Mouse (Mus musculus): ENCODE measurements around the gene Slc35b2. TPM values are rescaled to one million over a fixed set of nuclear protein-coding genes. Genes with fewer than 3 reads are reported as not detected.

The Slc35b2 gene
- total RNA-seq, 2 experiments from 2014 or later: 36.1 to 38.7 TPM

DNA sequence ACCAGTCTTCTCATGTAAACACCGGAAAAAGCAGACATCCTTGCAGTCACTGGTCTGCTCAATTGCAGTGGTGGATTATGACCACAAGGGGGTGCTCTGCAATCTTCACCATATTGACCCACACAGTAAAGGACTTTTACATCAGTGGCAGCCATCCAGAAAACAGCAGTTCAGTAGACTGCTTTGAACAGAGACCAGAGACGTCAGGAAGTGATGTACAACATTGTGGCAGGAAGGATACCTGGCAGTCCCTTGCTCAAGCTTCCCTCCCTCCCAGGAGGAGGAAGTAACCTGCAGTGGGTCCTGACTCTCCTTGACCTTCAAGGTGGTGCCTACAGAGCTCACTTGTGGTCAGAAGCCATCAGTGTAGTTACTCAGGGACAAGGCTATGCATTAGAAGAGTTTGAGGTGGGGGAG, 17.9 kb downstream of the Slc35b2 start:
- peak in 1 of 2 experiments; percentile 60 for DNase-seq (ENCODE audit: extremely low spot score in 1 of 2, low spot score in 1 of 2)

DNA sequence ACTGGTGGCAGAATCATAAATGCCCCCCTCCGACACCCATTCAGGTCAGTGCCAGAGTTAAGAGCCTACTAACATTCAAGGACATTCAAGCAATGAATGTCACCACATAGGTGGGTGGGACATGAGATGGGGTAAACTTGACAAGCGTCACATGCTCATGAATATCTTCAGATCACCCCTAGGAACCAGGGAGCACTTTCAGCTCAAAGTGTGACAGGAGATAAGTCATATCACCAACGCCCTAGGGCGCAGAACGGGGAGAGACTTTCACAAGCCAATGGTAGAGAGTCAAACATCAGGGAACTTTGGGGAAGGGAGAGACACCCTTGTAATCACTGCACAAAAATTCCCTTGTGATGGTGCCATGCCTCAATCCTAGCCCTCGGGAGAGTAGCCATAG, 18.5 kb downstream of the Slc35b2 start:
- no peak for DNase-seq (ENCODE audit: extremely low spot score in 1 of 2, low spot score in 1 of 2)

DNA sequence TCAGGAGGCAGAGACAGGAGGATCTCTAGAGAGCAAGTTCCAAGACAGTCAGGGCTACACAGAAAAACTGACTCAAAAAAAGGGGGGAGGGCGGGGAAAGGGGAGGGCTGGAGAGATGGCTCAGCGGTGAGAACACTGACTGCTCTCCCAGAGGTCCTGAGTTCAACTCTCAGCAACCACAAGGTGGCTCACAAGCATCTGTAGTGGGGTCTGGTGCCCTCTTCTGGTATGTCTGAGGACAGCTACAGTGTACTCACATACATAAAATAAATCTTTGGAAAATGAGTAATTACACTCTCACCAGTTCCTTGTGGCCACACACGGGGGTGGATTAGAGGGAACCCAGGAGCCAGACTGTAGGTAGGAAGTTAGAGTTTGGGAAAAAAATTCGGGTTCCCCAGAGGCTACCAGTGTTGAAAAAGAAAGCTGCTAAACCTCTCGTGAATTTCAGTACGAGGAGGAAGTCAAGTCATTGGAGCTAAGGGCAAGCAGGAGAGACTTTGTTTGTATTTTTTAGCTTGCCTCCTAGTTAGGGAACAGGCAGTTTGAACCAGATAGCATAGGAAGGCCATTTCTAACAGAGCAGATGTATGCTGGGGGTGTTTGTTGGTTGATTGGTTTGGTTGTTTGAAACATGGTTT, 19.2 kb downstream of the Slc35b2 start:
- no peak for DNase-seq (ENCODE audit: extremely low spot score in 1 of 2, low spot score in 1 of 2)

DNA sequence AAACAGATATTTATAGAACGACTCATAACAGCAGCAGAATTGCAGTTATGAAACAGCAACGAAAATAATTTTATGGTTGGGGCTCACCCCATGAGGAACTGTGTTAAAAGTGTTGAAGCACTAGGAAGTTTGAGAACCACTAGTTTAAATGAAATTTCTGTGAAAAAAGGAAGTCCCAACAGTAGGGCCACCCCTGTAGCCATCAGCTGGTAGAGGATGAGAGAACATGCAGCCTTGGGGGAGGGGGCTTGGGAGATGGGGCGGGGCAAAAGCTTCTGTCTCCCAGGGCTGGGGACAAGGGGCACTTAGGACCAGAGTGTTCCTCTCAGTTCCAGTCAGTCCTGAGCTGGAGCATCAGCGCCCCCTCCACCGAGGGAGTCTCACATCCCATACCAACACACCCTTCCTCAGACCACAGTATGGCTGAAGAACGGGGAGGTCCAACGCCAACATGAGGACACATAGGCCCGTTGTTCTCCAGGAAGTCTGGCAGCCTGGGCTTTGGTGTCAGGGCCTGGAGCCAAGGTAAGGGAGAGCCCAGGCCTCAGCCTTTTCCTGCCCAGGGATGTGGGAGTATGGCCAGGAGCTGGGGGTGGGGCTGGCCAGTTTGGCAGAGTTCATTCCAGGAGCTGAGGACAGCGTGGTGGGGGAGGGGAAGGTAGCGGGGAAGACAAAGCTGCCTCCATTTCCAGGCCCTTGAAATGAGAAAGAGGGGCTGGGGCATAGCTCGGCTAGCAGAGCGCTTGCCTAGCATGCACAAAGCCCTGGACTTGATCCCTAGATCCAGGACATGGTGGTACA, 20.6 kb downstream of the Slc35b2 start:
- peak; percentile 46 to 52 for DNase-seq (ENCODE audit: extremely low spot score in 1 of 2, low spot score in 1 of 2)

DNA sequence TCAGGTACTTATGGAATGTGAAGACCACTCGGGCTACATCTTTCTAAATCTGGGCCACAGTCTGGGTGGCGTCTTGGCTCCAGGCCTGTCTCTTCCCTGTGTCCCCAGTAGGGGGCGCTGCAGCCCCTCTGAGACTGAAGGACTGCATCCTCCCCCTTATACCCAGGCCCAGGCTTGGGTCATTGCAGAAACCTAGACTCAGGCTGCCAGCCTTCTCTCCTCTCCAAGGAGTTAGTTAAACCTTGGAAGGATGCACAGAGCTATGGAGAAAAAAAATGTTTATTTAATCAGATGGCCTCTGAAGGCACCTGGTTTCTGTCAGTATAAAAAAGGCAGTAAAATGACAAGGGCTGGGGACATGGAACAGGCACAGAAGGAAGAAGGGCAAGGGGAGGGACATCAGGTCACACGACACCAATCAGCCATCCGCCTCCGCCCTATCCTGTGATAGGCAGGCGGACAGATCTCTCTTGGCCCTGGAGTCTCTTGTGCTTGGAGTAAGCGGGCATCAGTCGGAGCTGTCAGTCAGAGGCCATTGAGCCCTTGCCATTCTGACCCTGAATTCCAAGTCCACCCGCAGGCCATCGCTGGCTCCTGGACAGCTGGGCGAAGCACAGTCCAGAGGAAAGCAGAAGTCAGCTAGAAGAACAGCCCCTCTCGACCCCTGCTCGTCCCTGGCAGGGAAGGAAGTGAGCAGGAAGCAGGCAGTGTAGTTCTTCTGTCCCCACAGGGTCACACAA, 21.4 kb downstream of the Slc35b2 start:
- DNase-seq (ENCODE audit: extremely low spot score in 1 of 2, low spot score in 1 of 2): peak; percentile 67 to 79

DNA sequence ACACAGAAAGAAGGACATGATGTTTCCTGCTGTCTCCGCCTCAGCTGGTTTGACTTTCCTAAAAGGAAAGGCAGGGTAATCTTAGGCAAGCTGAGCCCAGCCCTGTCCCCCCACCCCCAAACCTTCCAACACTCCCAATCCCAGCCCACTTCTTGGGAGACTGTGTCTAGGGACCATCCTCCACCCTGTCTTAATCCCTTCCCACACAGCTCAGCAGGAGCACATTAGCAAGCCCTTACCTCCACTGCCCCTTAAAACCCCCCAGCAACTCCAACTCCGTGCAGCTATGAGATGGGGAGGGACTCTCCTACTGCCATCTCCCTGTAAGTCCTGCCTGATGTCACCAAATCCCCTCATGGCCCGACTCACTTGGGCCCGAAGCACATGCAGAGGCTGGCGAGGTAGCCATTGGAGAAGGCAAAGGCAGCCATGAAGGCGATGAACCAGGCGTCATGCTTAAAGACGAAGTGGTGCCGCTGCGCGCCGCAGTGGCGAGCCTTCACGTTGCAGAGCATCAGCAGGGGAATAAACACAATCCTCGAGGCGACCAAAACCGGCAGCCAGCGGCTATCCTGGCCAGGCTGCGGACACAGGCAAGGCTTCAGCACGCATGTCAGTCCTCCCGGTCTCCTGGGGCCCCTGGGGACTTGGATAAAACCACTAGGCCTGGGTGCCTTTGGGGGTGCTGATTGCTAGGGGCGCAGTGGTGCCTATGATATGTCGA, 22.2 kb downstream of the Slc35b2 start:
- DNase-seq (ENCODE audit: extremely low spot score in 1 of 2, low spot score in 1 of 2): no peak

DNA sequence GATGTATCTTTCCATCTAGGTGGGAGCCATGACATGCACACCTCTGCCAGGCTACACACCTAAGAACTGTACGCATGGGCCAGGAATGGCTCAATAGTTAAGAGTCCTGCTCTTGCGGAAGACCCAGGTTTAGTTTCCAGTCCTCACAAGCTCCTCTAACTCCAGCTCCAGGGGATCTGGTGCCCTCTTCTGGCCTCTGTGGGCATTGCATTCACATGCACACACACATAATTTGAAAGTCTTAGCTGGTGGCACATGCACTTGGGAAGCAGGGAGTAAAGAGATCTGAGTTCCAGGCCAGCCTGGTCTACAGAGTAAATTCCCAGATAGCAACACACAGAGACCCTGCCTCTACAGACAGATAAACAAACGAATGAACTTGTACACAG, 22.8 kb downstream of the Slc35b2 start:
- no peak for DNase-seq (ENCODE audit: extremely low spot score in 1 of 2, low spot score in 1 of 2)

DNA sequence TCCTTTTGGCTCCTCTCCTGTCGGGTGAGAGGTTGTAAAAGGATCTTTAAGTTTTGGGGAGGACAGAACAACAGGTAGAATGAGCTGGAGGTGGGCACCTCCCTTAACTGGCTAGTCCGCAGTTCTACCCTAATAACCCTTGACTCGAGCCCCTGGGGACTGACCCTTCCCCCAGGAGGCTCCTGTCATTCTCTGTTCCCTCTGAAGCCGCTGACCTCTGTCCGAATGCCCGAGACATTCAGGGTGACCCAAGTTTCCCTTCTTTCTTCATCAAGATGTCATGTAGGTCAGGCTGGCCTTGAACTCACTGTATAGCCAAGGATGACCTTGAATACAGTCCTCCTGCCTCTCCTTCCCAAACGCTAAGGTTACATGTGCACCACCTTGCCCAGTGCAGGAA, 24.7 kb downstream of the Slc35b2 start:
- DNase-seq (ENCODE audit: extremely low spot score in 1 of 2, low spot score in 1 of 2): no peak

DNA sequence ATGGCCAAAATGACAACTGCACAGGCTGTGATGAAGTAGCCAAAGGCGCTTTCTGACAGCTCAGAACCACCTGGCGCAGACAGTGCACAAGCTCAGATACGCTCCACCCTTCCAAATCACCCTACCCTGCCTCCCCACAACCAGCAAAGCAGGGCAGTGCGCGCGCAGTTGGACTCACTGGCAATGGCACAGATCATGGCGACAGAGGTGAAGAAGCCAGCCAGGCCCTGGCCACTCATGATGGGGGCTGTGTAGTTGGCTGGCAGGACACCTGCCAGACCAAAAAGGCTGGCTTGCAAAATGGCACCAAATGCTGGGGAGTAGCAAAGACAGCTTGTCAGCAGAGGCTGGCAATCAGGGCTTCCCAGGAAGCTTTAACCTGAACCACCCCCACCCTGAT, 25.6 kb downstream of the Slc35b2 start:
- no peak for DNase-seq (ENCODE audit: extremely low spot score in 1 of 2, low spot score in 1 of 2)

DNA sequence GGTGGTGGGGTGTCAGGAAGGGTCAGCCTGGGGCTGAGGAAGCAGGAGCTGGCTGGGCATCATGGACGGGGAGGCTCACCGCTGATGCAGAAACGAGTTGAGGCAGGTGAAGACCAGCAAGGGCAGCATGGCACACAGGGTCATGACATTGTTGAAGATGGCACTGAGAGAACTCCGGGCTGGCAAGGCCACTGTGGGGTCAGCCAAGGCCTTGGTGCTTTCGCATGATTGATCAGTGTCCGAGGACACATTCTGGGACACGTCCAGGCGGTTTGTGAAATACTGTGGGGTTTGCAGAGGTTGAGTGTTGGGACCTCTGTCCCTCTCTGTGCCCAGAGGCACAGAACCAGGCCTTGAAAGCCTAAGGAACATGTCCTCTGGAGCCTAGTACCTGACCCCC, 26.2 kb downstream of the Slc35b2 start:
- DNase-seq (ENCODE audit: extremely low spot score in 1 of 2, low spot score in 1 of 2): no peak

DNA sequence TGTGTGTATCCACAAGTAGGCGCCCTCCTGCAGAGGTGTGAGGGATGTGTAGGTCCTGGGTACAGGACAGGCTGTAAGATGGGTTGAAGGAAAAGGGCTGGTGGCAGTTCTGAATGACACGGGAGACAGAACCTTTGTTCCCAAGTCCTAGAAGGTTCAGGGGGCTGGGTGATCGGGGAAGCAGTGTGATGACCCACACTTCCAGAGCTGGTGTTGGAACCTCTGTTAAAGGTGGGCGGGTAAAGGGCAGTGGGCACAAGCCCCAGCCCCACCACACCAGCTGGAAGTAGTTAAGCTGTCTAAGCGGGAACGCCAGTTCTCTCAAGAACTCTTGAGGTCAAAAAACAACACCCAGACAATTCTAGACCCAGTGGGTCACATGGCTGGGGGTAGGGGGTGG, 26.7 kb downstream of the Slc35b2 start:
- DNase-seq (ENCODE audit: extremely low spot score in 1 of 2, low spot score in 1 of 2): no peak

DNA sequence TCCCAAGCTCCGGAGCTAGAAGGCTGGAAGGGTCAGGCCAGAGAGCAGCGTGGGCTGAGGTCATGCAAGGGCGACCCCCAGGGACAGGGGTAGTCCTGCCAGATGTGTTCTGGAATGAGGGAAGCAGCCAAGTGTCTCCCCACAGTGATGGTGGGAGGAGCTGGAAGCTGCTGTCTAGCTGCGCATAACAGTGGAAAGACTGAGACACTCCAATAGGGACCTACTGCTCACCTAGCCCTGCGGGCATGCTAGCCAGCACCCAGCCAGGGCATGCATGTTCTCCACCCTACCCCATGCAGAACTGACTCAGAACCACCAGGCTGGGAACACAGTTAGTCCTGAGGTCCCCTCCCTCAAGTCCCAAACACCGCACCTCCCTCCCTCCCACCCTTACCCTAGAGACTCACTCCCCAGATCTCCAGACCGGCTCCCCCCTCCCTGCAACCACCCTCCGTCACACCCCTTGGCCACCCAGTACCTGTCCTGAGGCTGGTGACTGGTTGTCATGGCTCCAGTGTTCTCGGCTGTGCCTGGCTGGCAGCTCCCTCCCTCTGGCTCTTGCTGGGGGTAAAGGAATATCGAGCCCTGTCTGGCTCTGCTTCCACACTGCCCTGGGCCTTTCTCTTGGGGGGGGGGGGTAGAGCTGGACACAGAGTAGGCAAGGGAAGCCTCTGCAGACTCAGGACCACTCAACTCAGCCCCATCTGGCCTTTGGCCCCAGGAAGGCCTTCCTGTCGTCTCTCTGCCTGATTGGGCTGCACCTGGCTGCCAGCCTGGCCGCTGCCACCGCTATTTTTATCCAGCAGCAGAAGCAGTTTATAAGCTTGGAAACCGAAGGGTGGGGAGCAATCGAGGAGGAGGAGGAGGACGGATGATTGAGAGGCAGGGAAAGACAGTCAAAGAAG, 28.3 kb downstream of the Slc35b2 start:
- no peak for DNase-seq (ENCODE audit: extremely low spot score in 1 of 2, low spot score in 1 of 2)

DNA sequence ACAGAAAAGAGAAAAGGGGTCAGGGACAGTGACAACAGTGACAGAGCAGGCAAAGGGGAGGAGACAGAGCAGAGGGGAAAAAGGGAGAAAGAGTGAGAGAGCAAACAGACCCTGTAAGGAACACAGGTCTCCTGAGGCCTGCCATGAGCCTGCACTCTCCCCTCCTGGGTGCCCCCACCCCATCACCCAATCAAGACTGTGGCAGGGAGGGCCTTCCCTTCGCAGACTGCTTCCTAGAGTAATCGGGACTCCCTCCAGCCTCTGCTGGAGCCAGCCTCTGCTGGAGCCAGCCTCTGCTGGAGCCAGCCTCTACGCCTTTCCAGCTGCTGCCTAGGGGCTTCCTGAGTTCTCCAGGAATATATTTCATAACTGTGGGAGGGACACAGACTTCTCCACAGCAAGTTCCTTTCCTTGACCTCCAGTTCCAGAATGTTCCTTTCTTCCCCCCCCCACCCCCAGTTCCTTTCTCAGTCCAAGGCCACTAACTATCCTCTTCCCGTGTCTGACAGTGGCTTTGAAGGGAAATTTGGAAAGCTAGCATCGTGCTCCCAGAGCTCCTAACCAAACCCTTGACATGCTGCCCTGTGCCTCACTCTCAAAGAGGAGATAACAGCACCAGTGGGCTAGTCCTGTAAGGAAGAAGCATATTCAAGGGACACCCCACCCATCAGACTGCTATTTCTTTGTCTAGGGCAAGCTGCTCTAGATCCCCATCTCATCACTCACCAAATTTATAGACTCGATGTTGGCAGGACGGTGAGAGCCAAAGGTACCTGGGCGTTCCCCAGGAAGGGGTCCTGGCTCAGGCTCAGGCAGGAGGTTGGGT, 29.1 kb downstream of the Slc35b2 start:
- DNase-seq (ENCODE audit: extremely low spot score in 1 of 2, low spot score in 1 of 2): no peak

DNA sequence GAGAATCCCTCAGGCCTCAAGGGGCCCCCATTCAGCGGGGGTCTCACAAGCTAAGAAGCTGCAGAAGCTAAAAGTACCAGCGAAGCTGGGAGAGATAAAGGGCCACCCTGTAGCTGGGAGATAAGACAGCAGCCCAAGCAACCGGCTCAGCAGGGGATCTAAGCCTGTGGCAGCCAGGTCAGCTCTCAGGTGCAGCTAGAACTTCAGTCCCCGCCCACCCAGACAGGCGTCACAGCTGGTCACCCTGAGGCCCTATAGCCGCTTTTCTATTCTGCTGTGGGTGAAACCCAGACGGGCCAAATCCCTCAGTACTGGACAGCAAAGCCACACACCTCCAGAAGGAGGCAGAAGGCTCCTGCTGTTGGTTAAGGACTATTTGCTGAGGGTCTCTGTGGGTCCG, 29.8 kb downstream of the Slc35b2 start:
- no peak for DNase-seq (ENCODE audit: extremely low spot score in 1 of 2, low spot score in 1 of 2)

DNA sequence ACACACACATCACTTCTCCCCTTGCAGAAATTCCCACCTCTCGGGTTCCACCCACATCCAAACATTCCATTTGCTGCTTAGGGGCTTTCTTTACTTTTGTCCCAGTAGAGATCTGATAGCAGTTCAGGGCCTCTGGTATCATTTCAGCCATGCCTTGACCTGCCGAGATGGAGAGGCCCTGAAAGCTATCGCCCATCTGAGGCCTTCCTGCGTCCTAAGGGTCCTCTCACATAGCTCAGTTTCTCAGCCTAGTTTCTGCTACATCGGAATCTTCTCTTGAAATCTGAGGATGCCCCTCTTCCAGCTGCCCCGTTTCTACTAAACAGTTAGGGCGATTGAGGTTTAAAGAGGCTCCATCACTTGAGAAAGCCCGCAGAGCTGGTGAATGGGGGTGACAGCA, 30.5 kb downstream of the Slc35b2 start:
- DNase-seq (ENCODE audit: extremely low spot score in 1 of 2, low spot score in 1 of 2): no peak

DNA sequence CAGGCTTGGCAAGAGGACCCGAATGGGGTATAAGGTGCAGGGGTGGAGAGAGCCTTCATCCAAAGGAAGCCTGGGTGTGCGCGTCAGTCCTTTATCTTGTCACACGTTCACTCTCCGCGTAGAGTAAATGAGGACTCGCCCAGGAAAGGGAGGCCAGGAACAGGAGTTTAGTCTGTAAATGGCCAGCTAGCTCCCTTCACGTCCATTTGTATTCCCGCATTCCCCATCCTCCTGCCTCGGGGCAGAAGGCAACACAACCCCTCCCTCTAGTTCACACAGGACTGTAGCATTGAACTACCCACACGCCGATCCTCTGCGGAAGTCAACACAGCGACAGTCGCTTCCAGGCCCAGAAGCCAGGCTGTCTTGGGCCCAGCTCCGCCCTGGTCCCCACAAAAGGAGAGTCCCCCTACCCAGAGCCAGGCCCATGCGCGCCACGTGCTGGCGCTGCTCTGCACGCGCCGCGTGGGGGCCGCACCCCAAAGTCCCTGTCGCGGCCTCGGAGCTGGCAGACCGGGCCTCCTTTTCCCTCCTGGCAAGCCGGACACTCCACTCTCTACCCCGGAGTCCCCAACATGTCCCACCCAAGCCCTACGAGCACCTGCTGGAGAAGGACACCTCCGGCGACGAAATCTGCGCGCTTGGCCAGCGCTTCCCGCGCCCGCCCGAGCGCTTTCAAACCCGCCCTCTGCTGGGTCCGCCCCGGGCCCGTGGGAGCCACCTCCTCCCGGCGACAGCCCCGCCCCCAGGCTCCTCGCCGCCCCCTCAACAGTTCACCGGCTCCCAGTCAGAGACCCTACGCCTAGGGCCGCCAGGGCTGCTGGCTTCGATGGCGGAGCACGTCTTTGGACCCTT, 31.4 kb downstream of the Slc35b2 start:
- DNase-seq (ENCODE audit: extremely low spot score in 1 of 2, low spot score in 1 of 2): peak in 1 of 2 experiments; percentile 54

DNA sequence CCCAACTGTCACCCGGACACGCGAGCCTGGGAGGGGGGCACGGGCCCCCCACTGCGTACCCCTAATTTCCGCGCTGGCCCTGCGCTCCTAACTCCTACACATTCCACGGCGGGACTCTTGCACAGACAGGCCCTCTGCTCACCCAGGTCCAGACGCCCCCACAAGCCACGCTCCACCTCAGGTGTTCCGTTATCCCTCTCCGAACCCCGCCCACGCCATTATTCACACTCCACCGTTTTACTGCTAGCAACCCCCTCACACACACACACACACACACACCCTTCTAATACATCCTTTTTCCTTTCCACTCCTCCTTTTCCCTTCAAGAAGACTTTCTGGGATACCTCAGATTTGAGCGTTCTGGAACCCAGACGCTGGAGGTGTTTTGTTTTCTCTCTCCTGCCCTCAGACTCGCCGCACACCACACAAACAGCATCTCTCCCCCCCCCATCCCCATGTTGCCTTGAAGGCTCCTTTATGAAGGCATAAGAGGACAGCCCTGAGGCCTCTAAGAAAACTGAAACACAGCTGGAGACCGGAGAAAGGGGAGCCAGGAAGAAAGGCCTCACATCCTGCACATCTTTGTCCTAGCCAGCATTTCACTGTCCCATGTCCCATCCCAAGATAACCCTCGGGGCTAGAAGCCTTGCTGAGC, 32.2 kb downstream of the Slc35b2 start:
- DNase-seq (ENCODE audit: extremely low spot score in 1 of 2, low spot score in 1 of 2): no peak

Measured in layer of hippocampus, postnatal 25 days (tissue).